Mouse (Mus musculus) ES-CJ7 (cell line): ENCODE measurements around the gene Dtx3l.
"Not testable (repeated sequence)": the region's sequence is repeated elsewhere in the genome, so short reads cannot be mapped to it uniquely, and the experiment has no call there.

ENCODE experiments used
- DNase-seq: peaks from one replicate; pipeline ENCODE4 v3.0.0; 2011; ENCODE audit warnings: low read depth, low spot score

The Dtx3l gene

DNA sequence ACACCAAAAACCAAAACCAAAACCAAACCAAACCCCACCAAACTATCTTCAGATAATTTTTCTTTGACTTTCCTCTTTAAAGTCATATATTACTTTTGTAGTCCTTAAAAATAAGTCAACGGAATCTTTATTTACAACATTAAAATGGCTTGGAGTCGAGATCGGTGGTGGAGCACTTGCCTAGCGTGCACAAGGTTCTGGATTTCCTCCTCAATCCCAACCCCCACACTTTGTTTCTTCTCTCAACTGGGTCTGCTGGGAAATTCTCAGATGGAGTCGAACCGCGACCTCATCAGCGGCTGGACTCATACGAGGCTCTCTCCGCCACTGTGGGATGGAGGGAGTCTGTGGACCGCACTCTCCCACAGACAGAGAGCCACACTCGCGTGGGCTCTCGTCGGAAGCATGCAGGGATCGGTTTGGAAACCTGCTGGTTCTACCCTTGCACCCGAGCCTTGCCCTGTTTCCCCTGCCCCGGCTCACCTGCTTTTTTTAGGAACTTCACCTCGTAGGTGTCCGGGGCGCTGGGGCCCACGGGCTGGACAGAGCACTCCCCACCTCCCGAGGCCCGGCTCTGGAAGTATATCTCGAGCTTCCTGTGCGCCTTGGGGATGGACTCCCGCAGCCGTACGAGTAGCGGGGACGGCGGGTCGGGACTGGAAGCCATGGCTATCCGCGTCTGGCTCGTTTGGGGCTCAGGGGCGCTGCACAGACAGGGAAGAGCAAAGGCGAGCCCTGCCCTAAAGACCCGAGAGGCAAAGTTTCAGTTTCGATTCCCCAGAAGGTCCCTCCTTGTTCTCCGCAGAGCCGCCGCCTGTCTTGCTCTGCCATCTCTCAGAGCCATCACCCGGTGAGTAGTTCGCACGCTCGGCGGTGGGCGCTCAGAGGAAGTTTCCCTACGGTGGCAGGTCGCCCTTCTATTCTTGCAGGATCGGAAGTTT, at the start of gene Dtx3l, which contains the start of gene Parp9:
TSS of gene Dtx3l (minus strand) at position 941 of the 941 bp plus-strand sequence.
TSS of gene Parp9 (plus strand) at position 260 of the 941 bp plus-strand sequence.
- peak; percentile 44 for DNase-seq

GRCm38 (mm10) chr16:35987930-35988329, 49.0 kb upstream of the Dtx3l start:
- no peak for DNase-seq

DNA sequence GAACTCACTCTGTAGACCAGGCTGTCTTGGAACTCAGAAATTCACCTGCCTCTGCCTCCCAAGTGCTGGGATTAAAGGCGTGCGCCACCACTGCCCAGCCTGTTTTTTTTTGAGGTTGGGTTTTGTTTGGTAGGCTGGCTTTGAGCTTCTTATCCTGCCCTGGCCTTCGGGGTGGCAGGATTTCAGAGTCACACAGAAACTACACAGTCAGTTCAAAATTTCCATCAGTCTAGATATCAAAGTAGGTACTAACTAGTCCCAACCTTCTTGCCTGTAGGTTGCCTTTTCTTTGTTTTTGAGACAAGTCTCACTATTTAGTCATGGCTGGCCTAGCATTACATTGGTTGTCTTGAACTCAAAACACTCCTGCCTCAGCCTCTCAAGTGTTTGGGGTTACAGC, 45.5 kb upstream of the Dtx3l start:
- DNase-seq: no peak

GRCm38 (mm10) chr16:35983517-35984101, 44.7 kb upstream of the Dtx3l start:
- DNase-seq: peak; percentile 45

- DNase-seq: peak; percentile 89
Measured at GRCm38 (mm10) chr16:35982902-35983516, 44.1 kb upstream of the Dtx3l start.

DNA sequence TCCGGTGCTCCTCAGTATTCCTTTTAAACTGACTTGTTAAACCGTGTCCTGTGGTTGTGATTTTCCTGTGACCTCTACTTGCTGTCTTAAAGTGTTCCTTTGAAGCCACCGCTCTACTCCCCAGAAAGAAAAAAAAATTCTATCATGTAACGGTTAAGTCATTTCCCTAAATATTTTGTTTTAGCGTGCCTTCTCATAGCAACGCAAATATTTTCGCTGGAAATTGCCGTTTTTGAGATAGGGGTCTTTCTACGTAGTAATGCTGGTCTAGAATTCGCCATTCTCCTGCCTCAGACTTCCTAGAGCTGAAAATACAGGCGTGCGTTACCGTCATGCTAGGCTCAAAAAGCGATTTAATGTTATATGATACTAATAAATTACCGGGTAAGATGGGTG, 43.6 kb upstream of the Dtx3l start:
- no peak for DNase-seq

DNA sequence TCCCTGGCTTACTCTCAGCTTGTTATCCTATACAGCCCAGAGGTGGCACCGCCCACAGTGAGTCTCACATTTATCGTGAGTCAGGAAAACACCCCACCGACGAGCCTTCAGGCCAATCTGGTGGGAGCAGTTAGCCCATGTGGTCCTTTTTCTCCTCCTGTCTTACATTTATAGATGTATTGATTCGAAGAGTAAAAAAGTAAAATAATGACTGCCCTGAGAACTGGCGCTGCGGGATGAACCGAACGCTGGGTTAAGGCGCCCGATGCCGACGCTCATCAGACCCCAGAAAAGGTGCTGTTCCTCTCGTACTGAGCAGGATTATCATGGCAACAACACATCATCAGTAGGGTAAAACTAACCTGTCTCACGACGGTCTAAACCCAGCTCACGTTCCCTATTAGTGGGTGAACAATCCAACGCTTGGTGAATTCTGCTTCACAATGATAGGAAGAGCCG, 42.4 kb upstream of the Dtx3l start:
- peak; percentile 100 for DNase-seq

- DNase-seq: not testable (repeated sequence)
Measured at GRCm38 (mm10) chr16:35978450-35978849, 39.5 kb upstream of the Dtx3l start, which contains the start of gene Kpna1. Gene Kpna1, plus strand, starts transcription at chr16:35978750.

DNA sequence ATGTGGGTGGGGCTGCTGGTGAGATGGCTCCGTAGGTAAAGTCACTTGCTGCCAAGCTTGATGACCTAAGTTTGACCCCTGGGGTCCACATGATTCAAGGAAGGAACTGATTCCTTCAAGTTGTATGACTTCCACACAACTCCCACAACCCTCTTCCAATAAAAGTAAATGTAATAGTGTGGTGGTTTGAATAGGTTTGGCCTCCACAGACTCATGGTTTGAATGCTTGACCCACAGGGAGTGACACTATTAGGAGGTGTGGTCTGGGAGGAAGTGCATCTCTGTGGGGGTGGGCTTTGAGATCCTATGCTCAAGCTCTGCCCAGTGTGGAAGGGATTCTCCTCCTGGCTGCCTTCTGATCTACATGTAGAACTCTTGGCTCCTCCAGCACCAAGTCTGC, 35.1 kb upstream of the Dtx3l start:
- peak; percentile 69 for DNase-seq

GRCm38 (mm10) chr16:35968149-35968548, 29.2 kb upstream of the Dtx3l start:
- peak; percentile 25 for DNase-seq

- peak; percentile 54 for DNase-seq
Measured at GRCm38 (mm10) chr16:35967319-35967718, 28.4 kb upstream of the Dtx3l start.

DNA sequence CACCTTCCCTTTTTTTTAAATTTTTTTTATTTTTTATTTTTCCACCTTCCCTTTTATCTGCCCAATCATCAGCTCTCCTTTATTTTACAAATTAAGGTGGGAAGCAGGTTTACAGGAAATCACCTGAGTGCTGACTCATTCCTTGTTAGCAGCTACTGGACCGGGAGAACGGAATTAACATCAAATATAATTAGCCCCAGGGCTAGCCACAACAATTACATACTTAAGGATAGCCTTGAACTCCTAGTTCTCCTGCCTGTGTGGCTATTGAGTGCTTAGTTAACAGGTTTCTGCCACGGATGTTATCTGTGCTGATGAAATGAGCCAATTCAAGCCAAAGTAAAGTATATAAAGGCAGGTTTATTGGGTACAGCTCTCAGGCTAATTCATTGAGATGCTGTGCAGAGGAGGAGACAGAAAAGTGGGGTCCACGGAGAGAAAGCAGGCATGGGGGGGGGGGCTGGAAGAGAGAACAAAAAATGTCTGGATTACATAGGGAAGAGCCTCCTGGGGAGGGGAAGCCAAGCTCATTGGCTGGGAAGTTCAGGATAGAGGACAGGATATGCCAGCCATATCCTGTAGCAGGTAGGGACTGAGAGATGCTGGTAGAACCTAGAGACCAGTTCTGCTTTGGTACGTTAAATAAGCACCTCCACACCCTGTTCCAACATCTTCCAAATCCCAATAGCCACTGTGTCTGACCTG, 27.6 kb upstream of the Dtx3l start:
- peak; percentile 85 for DNase-seq

GRCm38 (mm10) chr16:35965991-35966390, 27.0 kb upstream of the Dtx3l start:
- DNase-seq: peak; percentile 58

- DNase-seq: no peak
Measured at GRCm38 (mm10) chr16:35952628-35953130, 13.7 kb upstream of the Dtx3l start.

- peak; percentile 38 for DNase-seq
Measured at GRCm38 (mm10) chr16:35951216-35951615, 12.3 kb upstream of the Dtx3l start.

- DNase-seq: no peak
Measured at GRCm38 (mm10) chr16:35949264-35949663, 10.3 kb upstream of the Dtx3l start.

- peak; percentile 59 for DNase-seq
Measured at GRCm38 (mm10) chr16:35941382-35941781, 2.4 kb upstream of the Dtx3l start.

DNA sequence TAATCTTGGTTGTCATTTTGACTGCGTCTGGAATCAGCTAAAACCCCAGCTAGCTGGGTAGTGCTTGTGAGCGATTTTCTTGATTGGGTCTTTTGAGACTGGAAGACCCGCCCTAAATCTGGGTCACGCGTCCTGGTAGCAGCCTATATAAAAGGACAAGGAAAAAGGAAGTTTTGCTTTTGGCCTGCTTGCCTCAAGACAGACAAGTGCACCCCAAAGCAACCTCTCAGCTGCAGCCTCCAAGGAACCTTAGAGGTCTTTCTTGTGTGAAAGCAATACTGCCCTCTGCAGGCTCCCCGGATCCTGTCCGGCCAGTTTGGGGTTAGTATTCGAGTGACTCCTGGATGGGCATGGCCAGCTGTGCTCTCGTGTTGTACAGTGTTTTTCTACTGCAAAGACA, 739 bp upstream of the Dtx3l start:
- DNase-seq: peak; percentile 80

DNA sequence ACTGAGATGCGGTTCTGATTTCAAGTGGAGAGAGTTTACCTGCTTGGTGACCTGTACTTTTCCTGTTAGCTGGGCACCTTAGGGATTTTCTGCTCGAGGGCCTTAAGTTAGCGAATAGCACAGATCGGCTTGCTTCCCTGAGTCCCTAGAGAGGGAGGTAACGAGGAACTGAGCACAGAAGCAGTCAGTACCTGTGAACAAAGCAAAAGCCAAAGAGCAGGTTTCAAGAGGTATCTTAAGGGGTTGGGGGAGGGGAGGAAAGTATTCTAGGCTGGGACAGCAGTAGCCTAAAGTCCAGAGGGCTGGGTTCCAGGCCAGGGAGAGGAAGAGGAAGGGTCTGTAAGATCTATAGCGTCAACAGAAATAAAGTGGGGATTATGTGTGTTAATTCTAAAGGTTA, 310 bp upstream of the Dtx3l start:
- DNase-seq: peak; percentile 33

GRCm38 (mm10) chr16:35933181-35933580, 5.8 kb downstream of the Dtx3l start:
- no peak for DNase-seq
